Mouse (Mus musculus): Measurements from ENCODE around the gene Psmd4. TPM values are rescaled to one million over a fixed set of nuclear protein-coding genes. Genes with fewer than 3 reads are reported as not detected.

Psmd4 gene
- polyA plus RNA-seq, 1 experiment, result 338 TPM

- Histone ChIP-seq H3K36me3 (ENCODE audit: control insufficient read depth, insufficient read depth) (peaks cover 61% of the 10 kb centered on the region), H3ac (ENCODE audit: control insufficient read depth, insufficient read length) (no peak overlapping the region), H3K4me3 (no peak overlapping the region), H3K4me2 (ENCODE audit: low read depth) (no peak overlapping the region), H3K79me2 (ENCODE audit: control insufficient read depth, insufficient read depth) (no peaks in the 10 kb centered on the region), H3K27me3 (ENCODE audit: control insufficient read depth, insufficient read depth, insufficient read length) (no peaks in the 10 kb centered on the region)
- TF ChIP-seq SRF (IDR thresholded peaks at IDR 0.05; ENCODE audit: control insufficient read depth, insufficient read length, low read depth), result no peak
- no peak for TF ChIP-seq CEBPB (IDR thresholded peaks at IDR 0.05; ENCODE audit: insufficient read depth, poor library complexity, severe bottlenecking)
- TF ChIP-seq POLR2AphosphoS2 (IDR thresholded peaks at IDR 0.05; ENCODE audit: insufficient read length, low read depth), result no peak
- TF ChIP-seq TCF12 (IDR thresholded peaks at IDR 0.05; ENCODE audit: insufficient read depth, poor library complexity, severe bottlenecking), result no peak
- no peak for TF ChIP-seq USF1 (IDR thresholded peaks at IDR 0.05; ENCODE audit: low read depth)
- TF ChIP-seq POLR2A (IDR thresholded peaks at IDR 0.05; ENCODE audit: insufficient read length, low read depth), result no peak
- no peak for TF ChIP-seq E2F4 (IDR thresholded peaks at IDR 0.05; ENCODE audit: insufficient read depth)
- TF ChIP-seq REST (IDR thresholded peaks at IDR 0.05; ENCODE audit: insufficient read depth, insufficient read length), result no peak
- TF ChIP-seq MYOD1 (IDR thresholded peaks at IDR 0.05; ENCODE audit: control insufficient read depth in 1 of 3, insufficient read length in 2 of 3, low read depth in 2 of 3), result no peak
These were observed 23.1 kb upstream of the Psmd4 start for GRCm38 (mm10) chr3:95065553-95065952.

GRCm38 (mm10) chr3:95063741-95064140 lies 21.3 kb upstream of the Psmd4 start:
- Histone ChIP-seq H3K27me3 (ENCODE audit: control insufficient read depth, insufficient read depth, insufficient read length) (no peaks in the 10 kb centered on the region), H3ac (ENCODE audit: control insufficient read depth, insufficient read length) (no peak overlapping the region), H3K4me2 (ENCODE audit: low read depth) (no peak overlapping the region), H3K79me2 (ENCODE audit: control insufficient read depth, insufficient read depth) (no peaks in the 10 kb centered on the region), H3K4me3 (no peak overlapping the region), H3K36me3 (ENCODE audit: control insufficient read depth, insufficient read depth) (peaks cover 54% of the 10 kb centered on the region)
- TF ChIP-seq MYOD1 (IDR thresholded peaks at IDR 0.05; ENCODE audit: control insufficient read depth in 1 of 3, insufficient read length in 2 of 3, low read depth in 2 of 3) (no peak), POLR2AphosphoS2 (IDR thresholded peaks at IDR 0.05; ENCODE audit: insufficient read length, low read depth) (no peak), POLR2A (IDR thresholded peaks at IDR 0.05; ENCODE audit: insufficient read length, low read depth) (no peak), CEBPB (IDR thresholded peaks at IDR 0.05; ENCODE audit: insufficient read depth, poor library complexity, severe bottlenecking) (no peak), E2F4 (IDR thresholded peaks at IDR 0.05; ENCODE audit: insufficient read depth) (no peak), SRF (IDR thresholded peaks at IDR 0.05; ENCODE audit: control insufficient read depth, insufficient read length, low read depth) (no peak), TCF12 (IDR thresholded peaks at IDR 0.05; ENCODE audit: insufficient read depth, poor library complexity, severe bottlenecking) (no peak), TCF3 (IDR thresholded peaks at IDR 0.05; ENCODE audit: insufficient read length, low read depth) (no peak), REST (IDR thresholded peaks at IDR 0.05; ENCODE audit: insufficient read depth, insufficient read length) (no peak), MAX (IDR thresholded peaks at IDR 0.05; ENCODE audit: low read depth) (no peak), MYOG (IDR thresholded peaks at IDR 0.05; ENCODE audit: control insufficient read depth in 1 of 3, insufficient read depth in 1 of 3, insufficient read length in 2 of 3, low read depth in 2 of 3) (no peak), USF1 (IDR thresholded peaks at IDR 0.05; ENCODE audit: low read depth) (no peak)

DNA sequence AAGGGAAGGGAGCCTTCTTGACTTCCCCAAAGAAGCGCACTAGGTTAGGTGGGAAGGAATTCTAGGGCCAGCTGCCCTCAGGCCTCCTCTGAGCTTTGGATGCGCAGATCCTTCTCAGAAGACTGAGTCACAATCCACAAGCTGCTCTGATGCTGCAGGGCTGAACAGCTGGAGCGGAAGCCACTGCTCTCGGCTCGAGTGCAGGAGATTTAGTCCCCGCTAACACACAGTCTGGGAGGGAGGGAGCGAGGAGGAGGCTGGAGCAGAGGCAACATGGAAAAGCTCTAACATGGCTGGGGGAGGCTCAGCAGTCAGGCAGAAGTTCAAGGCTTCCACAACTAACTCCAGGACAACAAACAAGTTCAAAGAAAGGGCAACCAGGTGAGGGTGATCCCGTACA lies 15.7 kb upstream of the Psmd4 start:
- no peak overlapping the region for H3K4me3 ChIP-seq
- no peak overlapping the region for H3ac ChIP-seq (ENCODE audit: control insufficient read depth, insufficient read length)
- H3K79me2 ChIP-seq (ENCODE audit: control insufficient read depth, insufficient read depth), result no peaks in the 10 kb centered on the region
- no peaks in the 10 kb centered on the region for H3K27me3 ChIP-seq (ENCODE audit: control insufficient read depth, insufficient read depth, insufficient read length)
- TF ChIP-seq CEBPB (IDR thresholded peaks at IDR 0.05; ENCODE audit: insufficient read depth, poor library complexity, severe bottlenecking), result no peak
- TF ChIP-seq MYOD1 (IDR thresholded peaks at IDR 0.05; ENCODE audit: control insufficient read depth in 1 of 3, insufficient read length in 2 of 3, low read depth in 2 of 3), result peak in 2 of 3 experiments; percentile 88 to 89
- no peak for TF ChIP-seq REST (IDR thresholded peaks at IDR 0.05; ENCODE audit: insufficient read depth, insufficient read length)
- TF ChIP-seq SRF (IDR thresholded peaks at IDR 0.05; ENCODE audit: control insufficient read depth, insufficient read length, low read depth), result no peak
- no peak for TF ChIP-seq MAX (IDR thresholded peaks at IDR 0.05; ENCODE audit: low read depth)
- TF ChIP-seq USF1 (IDR thresholded peaks at IDR 0.05; ENCODE audit: low read depth), result no peak
- TF ChIP-seq TCF12 (IDR thresholded peaks at IDR 0.05; ENCODE audit: insufficient read depth, poor library complexity, severe bottlenecking), result peak; percentile 15
- peak; percentile 58 to 94 (median 78) for TF ChIP-seq MYOG (IDR thresholded peaks at IDR 0.05; ENCODE audit: control insufficient read depth in 1 of 3, insufficient read depth in 1 of 3, insufficient read length in 2 of 3, low read depth in 2 of 3)
- no peak for TF ChIP-seq TCF3 (IDR thresholded peaks at IDR 0.05; ENCODE audit: insufficient read length, low read depth)
- no peak overlapping the region for H3K4me2 ChIP-seq (ENCODE audit: low read depth)
- peaks cover 27% of the 10 kb centered on the region for H3K36me3 ChIP-seq (ENCODE audit: control insufficient read depth, insufficient read depth)

DNA sequence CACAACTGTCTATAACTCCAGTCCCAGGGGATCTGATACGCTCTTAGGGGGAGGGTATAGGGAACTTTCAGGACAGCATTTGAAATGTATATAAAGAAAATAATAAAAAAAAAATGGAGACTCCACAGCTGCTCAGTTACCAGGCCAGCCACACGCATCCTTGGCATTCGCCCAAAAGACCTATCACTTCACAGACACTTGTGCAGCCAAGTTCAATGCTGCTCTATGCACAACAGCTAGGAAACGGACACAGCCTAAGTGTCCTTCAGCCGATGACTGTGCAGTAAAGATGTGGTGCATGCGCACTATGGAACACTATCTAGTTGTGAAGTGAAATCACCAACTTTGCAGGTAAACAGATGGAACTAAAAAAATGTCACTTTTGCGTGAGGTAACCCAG lies 13.9 kb upstream of the Psmd4 start:
- Histone ChIP-seq H3K36me3 (ENCODE audit: control insufficient read depth, insufficient read depth) (peaks cover 16% of the 10 kb centered on the region), H3K4me2 (ENCODE audit: low read depth) (no peak overlapping the region), H3K27me3 (ENCODE audit: control insufficient read depth, insufficient read depth, insufficient read length) (no peaks in the 10 kb centered on the region), H3ac (ENCODE audit: control insufficient read depth, insufficient read length) (no peak overlapping the region), H3K4me3 (no peak overlapping the region), H3K79me2 (ENCODE audit: control insufficient read depth, insufficient read depth) (no peaks in the 10 kb centered on the region)
- no peak for TF ChIP-seq POLR2AphosphoS2 (IDR thresholded peaks at IDR 0.05; ENCODE audit: insufficient read length, low read depth)
- TF ChIP-seq E2F4 (IDR thresholded peaks at IDR 0.05; ENCODE audit: insufficient read depth), result no peak
- no peak for TF ChIP-seq MYOG (IDR thresholded peaks at IDR 0.05; ENCODE audit: control insufficient read depth in 1 of 3, insufficient read depth in 1 of 3, insufficient read length in 2 of 3, low read depth in 2 of 3)
- TF ChIP-seq TCF3 (IDR thresholded peaks at IDR 0.05; ENCODE audit: insufficient read length, low read depth), result no peak
- TF ChIP-seq MYOD1 (IDR thresholded peaks at IDR 0.05; ENCODE audit: control insufficient read depth in 1 of 3, insufficient read length in 2 of 3, low read depth in 2 of 3), result no peak
- TF ChIP-seq CEBPB (IDR thresholded peaks at IDR 0.05; ENCODE audit: insufficient read depth, poor library complexity, severe bottlenecking), result no peak
- no peak for TF ChIP-seq SRF (IDR thresholded peaks at IDR 0.05; ENCODE audit: control insufficient read depth, insufficient read length, low read depth)
- TF ChIP-seq USF1 (IDR thresholded peaks at IDR 0.05; ENCODE audit: low read depth), result no peak
- TF ChIP-seq POLR2A (IDR thresholded peaks at IDR 0.05; ENCODE audit: insufficient read length, low read depth), result no peak
- TF ChIP-seq MAX (IDR thresholded peaks at IDR 0.05; ENCODE audit: low read depth), result no peak
- no peak for TF ChIP-seq REST (IDR thresholded peaks at IDR 0.05; ENCODE audit: insufficient read depth, insufficient read length)
